Mouse (Mus musculus) midbrain, embryonic 15.5 days (tissue): ENCODE data around the gene Sh3rf3. TPM values are rescaled to one million over a fixed set of nuclear protein-coding genes. Genes with fewer than 3 reads are reported as not detected.
A peak's percentile ranks its signal among the peaks of the same experiment; 100 is the strongest.

Source experiments
- ATAC-seq: fragments of 200-750 bp; cut with Nextera tagmentation; replicated peaks from 2 replicates; pipeline ENCODE4 v1.8.0; 2017; ENCODE audit warnings: moderate TSS enrichment
- H3K27ac ChIP-seq: fragments of 300-500 bp; sonication (generic); 2 replicates; pipeline ENCODE4 v1.5.1; 2015; ENCODE audit warnings: mild to moderate bottlenecking, inconsistent platforms
- H3K27me3 ChIP-seq: fragments of 300-500 bp; sonication (generic); replicated peaks from 2 replicates; pipeline ENCODE4 v1.6.1; 2015; ENCODE audit warnings: inconsistent platforms
- H3K36me3 ChIP-seq: fragments of 300-500 bp; sonication (generic); replicated peaks from 2 replicates; pipeline ENCODE4 v1.6.1; 2015; ENCODE audit warnings: inconsistent platforms
- H3K4me1 ChIP-seq: fragments of 300-500 bp; sonication (generic); 2 replicates; pipeline ENCODE4 v1.6.1; 2015; ENCODE audit warnings: inconsistent platforms
- H3K4me2 ChIP-seq: fragments of 300-500 bp; sonication (generic); 2 replicates; pipeline ENCODE4 v1.6.1; 2015; ENCODE audit warnings: inconsistent platforms, mild to moderate bottlenecking, moderate library complexity
- H3K4me3 ChIP-seq: fragments of 300-500 bp; sonication (generic); 2 replicates; pipeline ENCODE4 v1.5.1; 2015; ENCODE audit warnings: mild to moderate bottlenecking, inconsistent platforms
- H3K9ac ChIP-seq: fragments of 300-500 bp; sonication (generic); 2 replicates; pipeline ENCODE4 v1.6.1; 2015; ENCODE audit warnings: mild to moderate bottlenecking, inconsistent platforms
- H3K9me3 ChIP-seq: fragments of 300-500 bp; sonication (generic); 2 replicates; pipeline ENCODE4 v1.6.1; 2016; ENCODE audit warnings: inconsistent platforms
- WGBS: fragments of 180-500 bp; shearing (Covaris S2); methylation state at CpG from one replicate; pipeline ENCODE4 v1.1.7; 2015; ENCODE audit warnings: mixed read lengths; 5-methylcytosine and 5-hydroxymethylcytosine counted together
- polyA plus RNA-seq: library from polyadenylated mRNA; unstranded; fragments of >200 nt; fragmentation: Nextera tagmentation; extraction: Ambion mirVana; gene quantifications from 2 replicates; pipeline ENCODE4 v1.2.1, GENCODE M21; 2015

The Sh3rf3 gene
- polyA plus RNA-seq, 1 experiment from 2014 or later = 3.1 TPM

DNA sequence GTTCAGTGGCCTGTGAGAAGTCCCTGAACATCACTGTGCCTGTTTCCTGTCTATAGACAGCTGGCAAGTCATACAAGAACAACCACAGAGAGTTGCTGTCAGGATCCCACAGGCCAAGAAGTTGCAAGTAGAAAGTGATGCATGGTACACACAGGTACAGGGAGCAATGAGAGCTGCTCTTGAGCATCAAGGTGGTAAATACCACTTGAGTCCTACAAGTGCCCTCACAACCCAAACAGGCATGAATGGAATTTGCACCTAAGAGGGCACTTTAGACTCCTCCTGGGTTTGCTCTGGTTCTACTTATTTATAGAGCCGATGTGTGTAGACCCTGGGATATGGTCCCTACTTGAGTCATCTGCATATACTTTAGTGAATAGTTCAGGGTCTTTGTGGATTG, 159.0 kb downstream of the Sh3rf3 start:
- Histone ChIP-seq H3K36me3 (no peaks in the 10 kb centered on the region), H3K27me3 (no peaks in the 10 kb centered on the region), H3K9ac (no peak overlapping the region), H3K4me2 (no peak overlapping the region), H3K4me3 (no peak overlapping the region), H3K4me1 (no peaks in the 10 kb centered on the region), H3K9me3 (no peaks in the 10 kb centered on the region), H3K27ac (no peak overlapping the region)
- WGBS = 82% methylated on average over 1 of the region's 1 CpGs
- ATAC-seq = no peak

GRCm38 (mm10) chr10:58974138-58974537, 161.0 kb downstream of the Sh3rf3 start:
- H3K4me1 ChIP-seq = no peaks in the 10 kb centered on the region
- no peak overlapping the region for H3K9ac ChIP-seq
- no peaks in the 10 kb centered on the region for H3K36me3 ChIP-seq
- no peak overlapping the region for H3K4me3 ChIP-seq
- WGBS = 89% methylated on average over 5 of the region's 5 CpGs
- ATAC-seq = no peak
- H3K27ac ChIP-seq = no peak overlapping the region
- H3K4me2 ChIP-seq = no peak overlapping the region
- H3K9me3 ChIP-seq = no peaks in the 10 kb centered on the region
- H3K27me3 ChIP-seq = no peaks in the 10 kb centered on the region

DNA sequence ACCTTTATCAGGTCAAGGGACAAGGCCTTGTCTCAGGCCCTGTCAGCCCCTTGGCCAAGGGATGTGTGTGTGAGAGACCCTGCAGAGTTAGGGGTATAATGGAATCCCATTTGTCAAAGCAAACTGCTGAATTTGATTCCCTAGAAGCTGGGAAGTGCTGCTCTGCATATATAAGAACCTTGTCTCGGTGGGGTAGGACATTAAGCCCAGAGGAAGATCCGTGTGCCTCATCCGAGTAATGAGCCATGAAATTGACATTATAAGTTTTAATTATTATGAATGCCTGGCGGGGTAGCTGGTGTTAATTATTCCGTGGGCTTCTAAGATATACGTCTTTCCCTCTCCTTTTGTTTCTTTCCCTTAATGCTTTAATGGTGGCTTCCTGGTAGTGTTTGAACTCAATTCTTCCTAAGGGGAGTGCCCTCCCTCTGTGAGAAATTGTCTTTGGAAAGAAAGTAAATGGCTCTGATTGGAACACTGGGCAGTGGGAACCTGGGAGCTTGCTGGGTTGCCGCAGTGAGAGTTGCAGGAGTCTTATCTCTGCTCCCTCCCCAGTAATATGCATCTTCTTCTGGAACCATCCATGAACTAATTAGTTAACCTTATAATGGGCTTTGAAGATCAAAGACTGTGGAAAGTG, 166.3 kb downstream of the Sh3rf3 start:
- no peaks in the 10 kb centered on the region for H3K27me3 ChIP-seq
- H3K9me3 ChIP-seq = no peaks in the 10 kb centered on the region
- peaks cover 5% of the 10 kb centered on the region; the same call in 1 of the 2 replicates for H3K4me1 ChIP-seq
- no peak overlapping the region for H3K4me2 ChIP-seq
- 23% methylated on average over 7 of the region's 7 CpGs for whole genome bisulfite sequencing
- ATAC-seq = peak; percentile 70
- no peak overlapping the region for H3K4me3 ChIP-seq
- H3K9ac ChIP-seq = no peak overlapping the region
- H3K27ac ChIP-seq = no peak overlapping the region
- H3K36me3 ChIP-seq = no peaks in the 10 kb centered on the region

- ATAC-seq = no peak
- 76% methylated on average over 9 of the region's 9 CpGs for WGBS
- no peak overlapping the region for H3K9ac ChIP-seq
These were observed 168.6 kb downstream of the Sh3rf3 start for GRCm38 (mm10) chr10:58981674-58982329.

DNA sequence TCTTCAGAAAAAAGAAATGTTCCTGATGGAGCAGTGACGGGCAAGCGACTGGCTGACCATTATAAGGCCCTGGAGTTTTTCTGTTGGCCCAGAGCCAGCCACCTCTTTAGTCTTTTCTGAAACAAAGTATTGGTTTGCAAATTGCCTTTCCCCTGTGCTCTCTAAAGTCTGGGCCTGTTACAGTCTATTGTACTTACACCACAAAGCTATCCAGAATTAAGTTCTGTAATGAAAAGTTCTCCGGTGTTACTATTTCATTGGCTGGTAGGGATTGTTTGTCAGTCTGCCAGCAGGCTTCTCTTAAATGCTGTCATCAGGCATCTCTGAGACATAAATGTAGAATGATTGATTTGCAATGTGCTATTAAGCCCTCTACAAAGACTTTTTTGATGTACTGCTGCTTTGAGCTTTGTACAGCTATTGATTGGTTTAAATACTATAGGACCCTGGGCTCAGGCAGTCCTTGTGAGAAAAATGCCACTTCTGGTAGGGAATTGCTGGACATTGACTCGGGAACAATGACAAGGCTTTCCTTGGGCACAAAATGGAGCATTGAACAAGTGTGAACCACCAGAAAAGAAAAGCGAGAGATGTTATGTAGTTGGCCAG, 169.5 kb downstream of the Sh3rf3 start:
- 31% methylated on average over 5 of the region's 5 CpGs for WGBS
- ATAC-seq = no peak

More at GRCm38 (mm10) chr10:58981674-58982329, 168.6 kb downstream of the Sh3rf3 start:
- no peak overlapping the region for H3K4me3 ChIP-seq
- H3K27me3 ChIP-seq = no peaks in the 10 kb centered on the region
- H3K27ac ChIP-seq = 0 out of 2 replicates have a peak overlapping the region, but pooled peaks have one; percentile 6
- H3K4me1 ChIP-seq = peaks cover 5% of the 10 kb centered on the region; the same call in 1 of the 2 replicates
- no peaks in the 10 kb centered on the region for H3K9me3 ChIP-seq
- H3K36me3 ChIP-seq = no peaks in the 10 kb centered on the region
- no peak overlapping the region for H3K4me2 ChIP-seq

DNA sequence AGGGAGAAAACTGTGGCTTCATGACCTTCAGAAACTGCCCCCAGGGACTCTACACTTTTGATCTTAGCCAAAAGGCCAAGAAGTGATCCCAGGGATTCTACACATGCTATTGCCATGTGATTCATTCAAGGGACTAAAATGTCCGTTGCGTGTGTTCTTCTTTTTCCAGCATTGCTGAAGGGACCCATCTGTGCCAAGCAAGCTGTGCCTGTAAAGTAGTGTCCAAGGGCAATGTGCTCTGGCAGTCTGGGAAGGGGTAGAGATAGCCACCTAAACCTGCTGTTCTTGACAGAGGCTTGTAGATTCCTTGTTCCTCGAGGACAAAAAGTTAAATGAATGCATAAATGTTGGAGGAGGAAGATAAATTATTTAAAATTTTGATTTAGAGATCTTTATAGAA, 178.5 kb downstream of the Sh3rf3 start:
- 86% methylated on average over 3 of the region's 3 CpGs for WGBS
- H3K4me3 ChIP-seq = no peak overlapping the region

More for the DNA sequence above, 169.5 kb downstream of the Sh3rf3 start:
- no peak overlapping the region for H3K9ac ChIP-seq
- no peaks in the 10 kb centered on the region for H3K36me3 ChIP-seq
- H3K4me1 ChIP-seq = peaks cover 5% of the 10 kb centered on the region; the same call in 1 of the 2 replicates
- no peaks in the 10 kb centered on the region for H3K27me3 ChIP-seq
- H3K9me3 ChIP-seq = no peaks in the 10 kb centered on the region
- H3K4me3 ChIP-seq = no peak overlapping the region
- H3K4me2 ChIP-seq = no peak overlapping the region
- no peak overlapping the region for H3K27ac ChIP-seq

GRCm38 (mm10) chr10:58994726-58995125, 181.6 kb downstream of the Sh3rf3 start:
- Histone ChIP-seq H3K36me3 (no peaks in the 10 kb centered on the region), H3K9ac (no peak overlapping the region), H3K27ac (no peak overlapping the region), H3K9me3 (no peaks in the 10 kb centered on the region), H3K4me2 (no peak overlapping the region), H3K27me3 (no peaks in the 10 kb centered on the region), H3K4me3 (no peak overlapping the region), H3K4me1 (no peaks in the 10 kb centered on the region)
- ATAC-seq = no peak
- WGBS = 88% methylated on average over 2 of the region's 2 CpGs

More for the DNA sequence above, 178.5 kb downstream of the Sh3rf3 start:
- H3K4me2 ChIP-seq = no peak overlapping the region
- no peak overlapping the region for H3K27ac ChIP-seq
- no peaks in the 10 kb centered on the region for H3K4me1 ChIP-seq
- H3K27me3 ChIP-seq = no peaks in the 10 kb centered on the region
- ATAC-seq = no peak
- no peaks in the 10 kb centered on the region for H3K9me3 ChIP-seq
- H3K36me3 ChIP-seq = no peaks in the 10 kb centered on the region
- no peak overlapping the region for H3K9ac ChIP-seq

DNA sequence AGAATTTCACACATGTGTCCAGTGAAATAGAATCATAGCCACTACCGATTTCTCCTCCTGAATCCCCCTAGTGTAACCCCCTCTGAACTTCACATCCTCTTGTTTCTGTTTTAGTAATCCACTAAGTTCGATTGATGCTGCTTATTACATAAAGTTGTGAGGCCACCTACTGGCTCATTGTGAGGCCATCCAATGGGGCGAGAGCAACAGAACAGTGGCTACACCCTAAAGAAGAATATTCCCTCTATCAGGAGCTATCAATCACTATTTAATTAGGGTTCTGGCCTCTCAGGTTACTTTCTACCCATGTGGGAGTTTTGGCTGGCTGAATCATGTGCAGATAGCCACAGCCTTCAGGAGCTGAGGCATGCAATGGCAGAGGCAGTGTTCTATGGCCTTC, 182.0 kb downstream of the Sh3rf3 start:
- 67% methylated on average over 3 of the region's 3 CpGs for WGBS
- no peaks in the 10 kb centered on the region for H3K4me1 ChIP-seq
- H3K9ac ChIP-seq = no peak overlapping the region
- no peaks in the 10 kb centered on the region for H3K36me3 ChIP-seq
- H3K27ac ChIP-seq = no peak overlapping the region
- no peaks in the 10 kb centered on the region for H3K27me3 ChIP-seq
- H3K4me3 ChIP-seq = no peak overlapping the region
- H3K9me3 ChIP-seq = no peaks in the 10 kb centered on the region
- no peak overlapping the region for H3K4me2 ChIP-seq
- no peak for ATAC-seq

DNA sequence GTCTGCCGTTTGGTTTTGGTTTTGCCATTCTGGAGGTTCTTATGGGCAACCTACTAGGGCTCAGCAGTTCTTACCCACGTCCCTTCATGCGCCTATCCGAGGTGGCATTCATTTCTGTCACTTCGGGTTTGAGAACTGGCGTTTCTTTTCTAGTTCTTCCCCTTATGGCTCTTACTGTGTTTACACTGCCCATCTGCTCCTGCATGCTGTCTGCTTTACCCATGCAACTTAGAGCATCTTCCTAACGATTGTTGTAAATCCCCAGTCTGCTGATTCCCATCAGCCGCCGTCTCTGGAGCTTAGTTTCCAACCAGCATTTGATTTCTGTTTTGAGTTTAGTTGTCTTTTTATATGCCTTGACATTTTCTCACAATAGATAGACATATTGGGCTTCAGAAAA, 189.2 kb downstream of the Sh3rf3 start:
- Histone ChIP-seq H3K9ac (no peak overlapping the region), H3K27me3 (no peaks in the 10 kb centered on the region), H3K4me3 (no peak overlapping the region), H3K36me3 (no peaks in the 10 kb centered on the region), H3K9me3 (no peaks in the 10 kb centered on the region), H3K4me2 (no peak overlapping the region), H3K4me1 (no peaks in the 10 kb centered on the region), H3K27ac (no peak overlapping the region)
- 92% methylated on average over 9 of the region's 9 CpGs for WGBS
- no peak for ATAC-seq

DNA sequence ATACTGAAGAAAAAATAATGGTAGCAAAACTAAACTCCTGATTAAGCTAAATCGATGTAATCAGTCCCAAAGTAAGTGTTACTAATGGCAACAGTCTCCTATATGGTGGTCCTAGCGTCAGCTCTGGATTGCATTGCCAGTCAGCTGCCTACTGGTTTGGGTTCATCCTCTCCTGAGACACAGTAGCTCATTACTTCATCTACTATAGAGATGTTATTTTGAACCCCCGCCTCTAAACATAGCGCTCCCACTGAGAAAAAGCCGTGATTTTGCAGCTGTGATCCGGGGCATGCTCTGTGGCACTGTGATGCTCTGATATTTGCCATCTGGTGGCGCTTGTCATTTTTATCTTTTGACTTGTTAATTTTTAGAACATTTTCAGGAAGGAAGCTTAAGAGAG, 198.3 kb downstream of the Sh3rf3 start:
- Histone ChIP-seq H3K4me3 (no peak overlapping the region), H3K36me3 (no peaks in the 10 kb centered on the region), H3K4me2 (no peak overlapping the region), H3K27me3 (no peaks in the 10 kb centered on the region), H3K27ac (no peak overlapping the region), H3K9me3 (no peaks in the 10 kb centered on the region), H3K9ac (no peak overlapping the region), H3K4me1 (no peaks in the 10 kb centered on the region)
- WGBS = 87% methylated on average over 7 of the region's 7 CpGs
- no peak for ATAC-seq

DNA sequence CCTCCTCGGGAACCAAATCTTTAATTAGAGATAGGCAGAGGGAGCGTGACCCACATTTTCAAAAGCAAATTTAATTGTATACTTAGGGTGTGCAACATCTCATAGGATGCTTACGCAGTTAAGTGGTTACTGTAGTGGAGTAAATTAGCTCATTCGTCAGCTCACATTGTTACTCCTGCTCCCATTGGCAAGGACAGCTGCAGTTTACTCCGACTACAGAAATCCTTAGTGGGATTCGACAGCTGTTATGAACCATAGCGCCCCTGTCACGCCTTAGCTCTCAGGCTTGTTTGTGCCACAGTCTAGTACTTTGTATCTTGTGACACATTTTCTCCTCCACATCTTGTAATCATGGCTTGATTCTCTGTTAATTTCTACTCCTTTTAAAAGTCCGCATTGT, 200.5 kb downstream of the Sh3rf3 start:
- Histone ChIP-seq H3K9me3 (no peaks in the 10 kb centered on the region), H3K27me3 (no peaks in the 10 kb centered on the region), H3K9ac (no peak overlapping the region), H3K4me3 (no peak overlapping the region), H3K4me2 (no peak overlapping the region), H3K27ac (no peak overlapping the region), H3K36me3 (no peaks in the 10 kb centered on the region), H3K4me1 (no peaks in the 10 kb centered on the region)
- ATAC-seq = no peak
- WGBS = 85% methylated on average over 9 of the region's 9 CpGs

- no peak overlapping the region for H3K4me2 ChIP-seq
- no peak overlapping the region for H3K27ac ChIP-seq
- ATAC-seq = no peak
- H3K4me1 ChIP-seq = no peaks in the 10 kb centered on the region
- H3K27me3 ChIP-seq = no peaks in the 10 kb centered on the region
- no peaks in the 10 kb centered on the region for H3K9me3 ChIP-seq
- no peak overlapping the region for H3K4me3 ChIP-seq
- no peaks in the 10 kb centered on the region for H3K36me3 ChIP-seq
- H3K9ac ChIP-seq = no peak overlapping the region
- WGBS = 65% methylated on average over 3 of the region's 3 CpGs
These were observed 206.3 kb downstream of the Sh3rf3 start for GRCm38 (mm10) chr10:59019302-59019973.
